41 mouse cellular contexts compared by ENCODE assay signal in the genomic region with DNA sequence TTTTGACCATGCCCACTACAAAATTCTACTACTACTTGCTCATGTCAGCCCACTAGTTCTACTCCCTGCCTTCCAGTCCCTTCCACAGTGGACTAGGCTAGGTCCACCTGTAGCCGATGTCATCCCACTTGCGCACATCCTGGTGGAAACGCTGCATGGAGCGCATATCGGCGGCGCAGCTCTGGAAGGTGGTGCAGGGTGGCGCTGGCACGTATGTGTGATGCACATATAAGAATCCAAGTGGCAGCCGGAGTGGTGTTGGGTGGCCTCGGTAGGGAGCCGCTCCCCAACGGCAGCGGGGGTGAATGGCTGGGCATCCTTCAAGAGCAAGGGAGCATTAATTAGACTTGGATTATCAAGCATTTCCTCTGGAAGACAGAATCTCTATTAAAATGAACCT. TPM values are rescaled to one million over a fixed set of nuclear protein-coding genes. Genes with fewer than 3 reads are reported as not detected.
"Had no signal": no experiment of that assay in that cellular context is flagged by ENCODE, and none has a peak within 500 bp of the region (broad histone marks: within the 10 kb centered on the region; RNA-seq: fewer than 3 reads in every experiment).

No protein-coding gene starts in this region.

- DNase-seq: heart, postnatal 14 days; heart, postnatal 4 days; kidney, adult 11 months; kidney, adult 18-20 months; kidney, adult 2 months; kidney, adult 8-10 months; kidney, adult 9 months; kidney, postnatal 10 days; kidney, postnatal 14 days; kidney, postnatal 25 days; kidney, postnatal 36 days; kidney, postnatal 4 days; layer of hippocampus, adult 9-11 months; layer of hippocampus, postnatal 36 days had no signal

- H3K36me3 ChIP-seq: heart, embryonic 12.5 days; heart, embryonic 13.5 days; heart, embryonic 15.5 days; hindbrain, embryonic 10.5 days; hindbrain, embryonic 12.5 days; hindbrain, embryonic 13.5 days; hindbrain, embryonic 15.5 days; intestine, embryonic 15.5 days; kidney, embryonic 15.5 days had no signal

- H3K9me3 ChIP-seq: heart, embryonic 12.5 days; heart, embryonic 13.5 days; heart, embryonic 15.5 days; hindbrain, embryonic 10.5 days; hindbrain, embryonic 12.5 days; hindbrain, embryonic 13.5 days; hindbrain, embryonic 15.5 days; intestine, embryonic 15.5 days; kidney, embryonic 15.5 days had no signal

- H3K27ac ChIP-seq: heart, embryonic 13.5 days; heart, embryonic 15.5 days; hindbrain, embryonic 10.5 days; hindbrain, embryonic 12.5 days; hindbrain, embryonic 13.5 days; hindbrain, embryonic 14.5 days; hindbrain, embryonic 15.5 days; hindbrain, postnatal 0 days; intestine, embryonic 15.5 days; kidney, embryonic 15.5 days; kidney, postnatal 0 days; layer of hippocampus, adult 2 months; left cerebral cortex, adult 2 months had no signal

- H3K4me3 ChIP-seq: heart, embryonic 12.5 days; heart, embryonic 13.5 days; heart, embryonic 15.5 days; hindbrain, embryonic 10.5 days; hindbrain, embryonic 12.5 days; hindbrain, embryonic 13.5 days; hindbrain, embryonic 15.5 days; intestine, embryonic 15.5 days; kidney, embryonic 15.5 days; layer of hippocampus, adult 2 months; left cerebral cortex, adult 2 months had no signal

- H3K4me1 ChIP-seq: heart, embryonic 13.5 days; heart, embryonic 15.5 days; hindbrain, embryonic 10.5 days; hindbrain, embryonic 12.5 days; hindbrain, embryonic 13.5 days; hindbrain, embryonic 15.5 days; intestine, embryonic 15.5 days had no signal

RNA-seq across cellular contexts. Expression of a gene that starts 7.2 kb away (rescaled TPM):
- total RNA-seq: heart, postnatal 4 days; hindbrain, postnatal 0 days; layer of hippocampus, adult 18-20 months; layer of hippocampus, adult 2 months; layer of hippocampus, adult 8-10 months; layer of hippocampus, postnatal 10 days; layer of hippocampus, postnatal 14 days; layer of hippocampus, postnatal 25 days; layer of hippocampus, postnatal 36 days; left cerebral cortex, adult 18-20 months; left cerebral cortex, adult 2 months; left cerebral cortex, adult 8-10 months had no signal
- polyA plus RNA-seq: heart, embryonic 12.5 days; heart, embryonic 14.5 days; heart, postnatal 0 days; hindbrain, embryonic 10.5 days; hindbrain, embryonic 11.5 days; hindbrain, embryonic 14.5 days; hindbrain, embryonic 15.5 days; hindbrain, embryonic 16.5 days; hindbrain, postnatal 0 days; kidney, embryonic 14.5 days; kidney, embryonic 15.5 days; kidney, postnatal 0 days had no signal

RNA-seq across cellular contexts. Expression of a gene that starts 35.8 kb away (rescaled TPM):
- total RNA-seq: layer of hippocampus, adult 2 months; layer of hippocampus, adult 8-10 months; layer of hippocampus, postnatal 10 days; layer of hippocampus, postnatal 14 days; layer of hippocampus, postnatal 25 days; layer of hippocampus, postnatal 36 days; left cerebral cortex, adult 18-20 months; left cerebral cortex, adult 2 months; left cerebral cortex, adult 8-10 months had no signal
- polyA plus RNA-seq: heart, embryonic 11.5 days; hindbrain, embryonic 11.5 days had no signal
